Mouse (Mus musculus) inflammation-experienced regulatory T-cells, adult 16 weeks (primary cell): ENCODE data around the gene Rab40c. TPM values are rescaled to one million over a fixed set of nuclear protein-coding genes. Genes with fewer than 3 reads are reported as not detected.

Experiments used
- polyA plus RNA-seq: library from polyadenylated mRNA; unstranded; fragments of 100-300 nt; shearing (Covaris generic); gene quantifications from one replicate; pipeline ENCODE4 v1.2.1, GENCODE M21; 2017

Gene Rab40c
- polyA plus RNA-seq = 9.1 TPM

DNA sequence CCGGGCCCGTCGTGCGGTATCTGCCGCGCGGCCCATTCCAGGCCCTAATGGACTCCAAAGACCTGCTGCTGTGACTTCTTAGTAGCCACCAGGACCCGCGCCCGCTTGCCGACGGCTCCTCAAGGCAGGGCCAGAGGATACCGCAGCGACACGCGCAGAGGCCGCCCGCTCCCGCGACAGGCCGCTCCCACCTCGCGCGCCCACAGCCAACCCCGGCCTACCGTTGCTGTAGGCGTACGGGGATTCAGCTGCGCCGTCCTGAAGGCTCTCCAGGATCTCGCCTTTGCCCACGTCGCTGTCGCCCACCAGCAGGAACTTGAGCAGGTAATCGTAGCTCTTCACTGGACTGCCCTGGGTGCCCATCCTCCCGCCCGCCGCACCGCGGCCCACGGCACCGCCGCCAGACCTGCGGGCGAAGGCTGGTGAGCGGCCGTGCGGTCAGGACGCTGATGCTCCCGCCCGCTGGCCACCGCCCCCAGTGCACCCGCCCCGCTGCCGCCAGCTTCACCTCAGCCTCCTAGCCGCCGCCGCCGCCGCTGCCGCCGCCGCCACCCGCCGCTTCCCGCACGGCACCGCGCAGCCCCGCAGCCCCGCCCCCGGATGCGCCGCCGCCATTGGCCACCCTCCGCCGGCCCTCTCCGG is at the start of gene Rab40c:
Gene Rab40c (minus strand): TSS at position 584 of the 642 bp plus-strand sequence.

DNA sequence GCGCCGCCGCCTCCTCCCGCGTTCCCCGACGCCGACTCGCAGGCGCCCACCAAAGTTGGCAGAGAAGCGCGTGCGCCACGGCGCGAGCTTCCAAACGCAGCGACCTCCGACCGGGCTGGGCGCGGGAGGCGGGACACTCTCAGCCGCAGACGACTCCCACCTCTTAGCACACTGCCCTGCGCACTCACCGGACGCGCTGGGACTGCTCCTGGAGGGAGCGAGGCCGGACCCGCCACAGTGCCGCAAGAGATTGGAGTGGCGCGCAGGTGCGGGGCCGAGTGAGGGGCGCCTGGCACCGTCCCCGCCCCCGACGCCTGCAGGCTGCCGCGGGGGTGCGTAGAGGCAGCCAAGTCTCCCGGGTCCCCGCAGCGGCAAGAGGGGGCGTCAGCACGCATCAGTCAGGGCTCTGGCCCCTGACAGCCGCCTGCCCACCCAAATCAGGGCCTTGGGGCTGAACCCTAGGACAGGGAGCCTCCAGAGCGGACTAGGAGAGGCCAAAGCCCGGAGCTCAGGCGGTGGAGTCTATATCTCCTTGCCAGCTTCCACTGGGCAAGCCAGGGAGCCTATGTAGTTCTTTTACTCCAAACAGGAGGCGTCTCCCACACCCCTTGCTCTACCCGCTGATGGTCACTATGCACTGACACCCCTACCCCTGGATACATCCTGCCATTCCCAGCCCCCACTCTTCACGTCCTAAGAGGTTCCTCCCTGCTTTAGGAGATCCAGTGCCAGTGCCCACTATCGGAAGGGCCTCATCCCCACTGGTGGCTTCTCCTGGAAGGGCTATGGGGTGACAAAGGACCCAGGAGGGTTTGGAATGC is 32.5 kb upstream of the Rab40c start, which contains the start of gene A930017K11Rik:
Gene A930017K11Rik (minus strand): TSS at position 763 of the 821 bp plus-strand sequence.

DNA sequence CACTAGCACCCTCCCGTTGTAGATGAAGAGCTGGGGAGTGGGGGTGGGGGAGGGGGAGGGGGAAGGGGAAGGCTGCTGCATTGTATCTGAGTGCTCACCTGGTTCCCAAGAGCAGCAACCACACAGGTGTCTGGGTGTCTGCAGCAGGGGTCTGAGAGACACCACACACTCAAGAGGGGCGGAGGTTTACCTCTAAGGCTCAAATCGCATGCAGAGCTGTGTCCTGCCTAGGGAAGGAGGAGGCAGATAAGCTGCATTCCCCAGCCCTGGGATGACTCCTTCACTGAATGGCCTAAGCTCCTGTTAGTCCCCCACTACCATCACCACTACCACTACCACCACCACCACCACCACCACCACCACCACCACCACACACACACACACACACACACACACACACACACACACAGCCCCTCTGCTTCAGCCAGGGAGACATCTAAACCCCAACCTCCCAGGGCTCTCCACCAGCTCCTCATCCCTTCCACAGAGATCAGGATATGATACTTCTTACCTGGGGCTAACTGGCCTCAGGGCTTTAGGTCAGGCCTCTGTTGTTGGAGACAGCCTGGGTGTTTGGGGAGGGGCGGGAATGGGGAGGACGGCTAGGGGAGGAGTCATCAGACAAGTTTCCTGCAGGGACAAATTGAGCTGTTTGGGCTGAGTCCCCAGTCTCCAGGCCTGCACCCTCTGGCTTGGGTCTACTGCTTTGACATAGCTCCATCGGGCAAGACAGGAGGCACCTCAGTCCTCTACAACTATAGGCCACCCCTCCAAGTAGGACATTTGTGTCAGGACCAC is 25.0 kb upstream of the Rab40c start, which contains the start of the genes Pigq and Nhlrc4:
Gene Pigq (minus strand): TSS at position 571 of the 798 bp plus-strand sequence.
Gene Nhlrc4 (minus strand): TSS at position 596 of the 798 bp plus-strand sequence.

DNA sequence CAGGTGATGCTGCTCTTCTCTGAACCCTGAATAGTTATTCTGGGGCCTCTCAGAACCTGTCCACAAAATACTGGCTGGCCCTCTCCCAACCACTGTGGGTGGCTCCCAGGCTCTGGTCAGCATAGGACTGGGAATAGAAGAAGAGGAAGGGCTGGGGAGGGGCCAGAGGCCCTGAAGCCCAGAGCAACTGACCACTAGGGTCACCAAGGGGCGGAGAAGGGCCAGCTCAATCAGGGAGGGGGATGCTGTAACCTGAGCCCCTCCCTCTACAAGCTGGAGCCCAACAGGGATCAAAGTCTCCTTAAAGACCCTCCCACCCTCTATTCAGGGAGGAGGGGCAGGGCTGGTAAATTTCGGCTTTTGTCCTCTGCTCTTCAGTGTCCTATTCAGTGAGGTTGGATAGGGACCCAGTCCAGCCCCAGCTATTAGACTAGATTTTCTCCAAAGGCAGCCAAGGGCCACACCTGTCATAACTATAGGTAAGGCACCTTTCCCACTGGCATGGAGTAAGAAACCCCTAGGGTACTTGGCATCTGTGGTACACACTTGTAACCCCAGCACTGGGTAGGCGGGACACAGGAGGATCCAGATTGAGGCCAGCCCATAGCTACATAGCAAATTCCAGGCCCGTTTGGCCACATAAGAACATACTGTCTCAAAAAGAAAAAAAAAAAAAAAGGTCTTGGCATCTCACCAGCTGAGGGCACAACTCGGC is 39.2 kb downstream of the Rab40c start, which contains the start of gene Wfikkn1:
Gene Wfikkn1 (minus strand): TSS at position 663 of the 715 bp plus-strand sequence.

DNA sequence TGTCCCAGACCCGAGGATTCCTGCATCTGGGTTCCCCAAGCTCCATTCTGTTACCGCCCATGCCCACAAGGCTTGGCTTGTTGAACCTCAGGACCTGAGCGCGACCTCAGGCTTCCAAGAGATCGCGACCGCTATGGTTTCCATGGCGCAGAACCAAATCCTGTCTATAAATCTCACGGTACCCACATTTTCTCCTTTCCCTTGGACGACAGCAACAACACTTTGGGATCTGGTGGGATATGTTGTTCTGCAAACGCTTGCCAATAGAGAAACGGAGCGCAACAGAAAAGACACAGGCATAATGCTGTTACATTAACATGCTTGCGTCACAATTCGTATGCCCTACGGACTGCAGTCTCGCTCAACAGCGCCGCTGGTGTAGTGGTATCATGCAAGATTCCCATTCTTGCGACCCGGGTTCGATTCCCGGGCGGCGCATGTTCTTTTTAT is 44.8 kb downstream of the Rab40c start, which contains the start of gene Mettl26:
Gene Mettl26 (plus strand): TSS at position 354 of the 450 bp plus-strand sequence.

DNA sequence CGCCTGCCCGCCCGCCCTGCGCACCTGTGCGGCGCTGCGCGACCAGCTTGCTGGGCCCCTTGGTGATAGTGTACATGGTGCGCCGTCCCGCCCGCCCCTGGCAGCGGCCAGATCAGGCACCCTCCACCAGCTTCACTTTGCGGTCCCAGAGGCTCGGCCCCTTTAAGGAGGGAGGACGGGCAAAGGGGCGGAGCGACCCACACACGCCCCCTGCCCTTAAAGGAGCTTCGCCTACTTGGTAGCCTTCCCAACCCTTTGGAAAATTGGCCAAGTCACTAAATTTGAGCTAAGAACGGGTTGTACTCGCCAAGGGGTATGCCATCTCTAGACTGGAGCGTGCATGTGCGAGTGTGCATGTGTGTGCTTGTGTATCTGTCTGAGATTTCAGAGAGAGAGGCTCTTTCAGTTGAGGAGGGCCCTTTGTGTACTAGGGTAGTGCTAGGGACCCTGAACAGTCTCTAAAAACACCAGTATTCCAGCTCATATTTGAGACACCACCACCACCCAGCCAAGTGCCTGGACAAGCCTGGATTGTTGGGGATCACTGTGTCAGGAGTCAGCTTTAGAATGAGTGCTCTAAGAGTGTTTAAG is 50.8 kb downstream of the Rab40c start, which contains the start of gene Mcrip2:
Gene Mcrip2 (minus strand): TSS at position 164 of the 591 bp plus-strand sequence.

DNA sequence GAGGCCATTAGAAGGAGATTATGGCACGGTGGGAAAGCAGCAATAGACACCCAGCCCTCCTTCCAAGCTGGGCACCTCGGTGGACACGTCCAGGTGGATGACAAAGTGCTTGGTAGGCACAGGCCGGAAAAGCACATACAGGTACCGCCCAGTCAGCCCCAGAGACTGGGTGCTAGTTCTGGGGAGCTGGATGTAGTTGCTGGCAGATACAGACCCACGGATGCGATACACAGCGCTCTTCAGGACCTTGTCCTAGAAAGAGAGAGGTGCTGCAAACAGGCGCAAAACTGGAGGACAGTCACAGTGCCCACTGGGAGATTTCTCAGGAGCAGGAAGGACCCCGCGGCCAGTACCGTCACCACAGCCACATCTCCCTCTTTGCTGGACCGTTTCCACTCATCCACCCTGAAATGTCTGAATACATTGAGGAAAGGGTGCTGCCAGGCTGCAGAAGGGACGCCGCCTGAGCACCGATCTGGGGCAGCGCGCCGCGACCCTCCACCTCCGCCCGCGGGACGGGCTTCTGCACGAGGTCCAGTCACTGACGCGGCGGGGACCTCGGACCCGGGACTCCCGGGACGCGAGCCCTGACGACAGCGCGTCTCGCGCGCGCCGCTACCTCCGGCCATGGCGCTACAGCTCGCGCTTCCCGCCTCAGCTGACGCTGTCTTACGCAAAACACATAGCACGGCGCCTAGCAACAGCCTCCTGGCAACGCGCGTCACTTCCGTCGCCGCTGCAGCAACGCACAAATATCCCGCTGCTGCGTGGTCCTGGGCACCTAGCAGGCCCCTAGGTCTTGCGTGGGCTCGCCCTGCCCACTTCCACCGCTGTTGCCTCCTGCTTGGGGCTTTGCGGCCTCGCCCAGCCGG is 58.5 kb downstream of the Rab40c start, which contains the start of gene Wdr90:
Gene Wdr90 (minus strand): TSS at position 670 of the 872 bp plus-strand sequence.

DNA sequence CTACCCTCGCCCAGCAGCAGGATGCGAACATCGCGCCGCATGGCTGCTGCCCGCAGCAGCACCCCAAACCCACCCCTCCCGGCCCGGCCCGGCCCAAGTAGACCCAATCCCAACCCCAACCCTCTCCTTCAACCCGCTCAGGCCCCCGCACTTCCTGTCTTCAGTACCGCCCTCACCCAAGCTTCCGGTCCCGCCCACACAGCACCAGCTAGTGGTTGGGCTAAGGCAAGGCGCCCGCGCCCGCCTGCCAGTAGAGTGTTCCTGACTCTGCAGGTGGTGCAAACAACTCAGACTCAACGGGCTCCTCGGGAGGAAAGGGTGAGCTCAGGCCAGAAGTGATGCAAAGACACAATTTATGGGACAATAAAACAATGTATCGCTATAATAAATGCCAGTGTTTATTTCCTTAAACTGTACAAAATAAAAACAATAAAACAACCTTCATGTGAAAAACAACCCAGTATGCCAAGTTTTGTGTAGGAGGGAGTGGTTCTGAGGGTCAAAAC is 75.1 kb downstream of the Rab40c start, which contains the start of gene Rhot2:
Gene Rhot2 (minus strand): TSS at position 456 of the 506 bp plus-strand sequence.

DNA sequence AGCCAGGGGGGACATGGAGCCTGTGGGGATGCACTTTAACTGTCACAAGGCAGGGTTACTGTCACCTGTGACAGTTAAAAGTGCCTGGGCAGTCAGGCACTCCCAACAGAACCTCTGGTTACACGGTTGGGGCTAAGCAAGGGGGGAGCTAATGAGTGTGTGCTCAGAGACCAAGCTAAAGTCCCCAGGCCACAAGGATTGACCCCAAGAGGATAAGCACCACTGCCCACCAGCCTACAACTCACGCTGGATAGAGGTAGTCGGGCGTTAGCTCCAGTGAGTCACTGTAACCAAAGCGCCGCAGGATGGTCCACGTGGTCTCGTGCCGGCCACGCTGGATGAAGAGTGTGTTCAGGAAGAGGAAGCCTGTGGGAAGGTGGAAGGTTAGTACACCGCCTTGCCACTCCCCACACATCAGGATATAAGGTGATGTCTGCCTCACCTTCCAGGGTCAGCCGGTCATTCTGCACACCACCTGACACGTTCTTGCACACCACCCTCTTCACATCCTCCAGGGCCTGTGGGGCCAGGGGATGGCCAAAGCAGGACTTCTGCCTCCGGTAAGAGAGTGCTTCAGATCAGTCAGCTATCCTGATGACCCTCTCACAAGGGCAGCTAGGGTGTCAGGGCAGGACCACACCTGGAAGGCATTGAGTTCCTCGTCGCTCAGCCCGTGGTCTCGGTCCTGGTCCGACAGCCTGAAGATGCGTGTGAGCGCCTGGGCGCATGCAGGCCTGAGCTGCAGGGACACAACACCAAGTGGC is 78.2 kb downstream of the Rab40c start, which contains the start of gene Gm20683:
Gene Gm20683 (minus strand): TSS at position 647 of the 764 bp plus-strand sequence.

DNA sequence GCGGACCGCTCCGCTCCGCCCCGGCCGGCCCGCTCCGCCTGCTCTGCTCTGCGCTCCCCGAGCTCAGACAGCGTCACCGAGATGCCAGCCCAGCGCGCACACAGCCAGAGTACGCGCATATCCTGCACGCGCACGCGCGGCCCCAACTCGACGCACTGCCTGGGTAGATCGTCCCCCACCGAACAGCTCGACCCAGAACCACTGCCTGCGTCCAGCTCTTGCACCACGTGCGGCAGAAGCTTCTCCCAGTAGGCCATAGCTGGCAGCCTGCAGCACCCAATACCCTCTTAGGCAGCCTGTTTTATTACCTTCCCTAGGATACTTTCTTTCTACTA is 82.5 kb downstream of the Rab40c start, which contains the start of gene Rhbdl1:
Gene Rhbdl1 (minus strand): TSS at position 220 of the 335 bp plus-strand sequence.

DNA sequence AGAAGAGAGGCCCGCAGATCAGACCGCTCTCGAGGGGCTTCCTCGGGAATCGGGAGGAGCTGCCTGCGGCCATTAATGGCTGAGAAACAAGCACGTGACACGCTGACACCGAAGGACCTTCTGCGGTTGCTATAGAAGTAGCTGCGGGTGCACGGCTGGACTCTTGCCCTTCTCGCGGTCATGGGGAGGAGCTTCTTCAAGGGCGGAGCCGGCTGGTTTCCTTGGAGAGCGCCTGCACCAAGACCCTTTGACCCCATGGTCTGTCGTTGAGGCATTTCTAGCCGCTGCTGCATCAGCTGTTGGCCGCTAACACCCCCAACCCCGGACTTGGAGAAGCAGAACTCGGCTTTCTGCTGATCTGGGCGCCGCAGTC is 86.2 kb downstream of the Rab40c start, which contains the start of gene Stub1:
Gene Stub1 (minus strand): TSS at position 114 of the 373 bp plus-strand sequence.

Other genes with a start within 250 kb of the Rab40c start
- not detected for gene Gng13, start 202.6 kb downstream of the Rab40c start, polyA plus RNA-seq
- gene Chtf18, start 192.3 kb downstream of the Rab40c start, polyA plus RNA-seq = 7.4 TPM
- gene Rpusd1, start 192.1 kb downstream of the Rab40c start, polyA plus RNA-seq = 18.0 TPM
- gene Mslnl, start 183.7 kb downstream of the Rab40c start, polyA plus RNA-seq = not detected
- gene Msln, start 165.3 kb downstream of the Rab40c start, polyA plus RNA-seq = not detected
- 32.2 TPM for gene Narfl, start 146.0 kb downstream of the Rab40c start, polyA plus RNA-seq
- 59.1 TPM for gene Haghl, start 134.1 kb downstream of the Rab40c start, polyA plus RNA-seq
- gene Ccdc78, start 133.1 kb downstream of the Rab40c start, polyA plus RNA-seq = 0.35 TPM
- 247 TPM for gene Fam173a, start 126.8 kb downstream of the Rab40c start, polyA plus RNA-seq
- gene AC134908.4, start 124.1 kb downstream of the Rab40c start, polyA plus RNA-seq = not detected
- gene Metrn, start 122.6 kb downstream of the Rab40c start, polyA plus RNA-seq = 15.2 TPM
- not detected for gene Fbxl16, start 110.6 kb downstream of the Rab40c start, polyA plus RNA-seq
- gene Wdr24, start 96.1 kb downstream of the Rab40c start, polyA plus RNA-seq = 54.5 TPM
- 46.5 TPM for gene Jmjd8, start 90.9 kb downstream of the Rab40c start, polyA plus RNA-seq
- gene Stub1, start 86.3 kb downstream of the Rab40c start, polyA plus RNA-seq = 123 TPM
- 0.80 TPM for gene Rhbdl1, start 82.4 kb downstream of the Rab40c start, polyA plus RNA-seq
- gene Gm20683, start 78.0 kb downstream of the Rab40c start, polyA plus RNA-seq = 0.59 TPM
- 49.6 TPM for gene Rhot2, start 74.9 kb downstream of the Rab40c start, polyA plus RNA-seq
- 9.9 TPM for gene Wdr90, start 58.2 kb downstream of the Rab40c start, polyA plus RNA-seq
- gene Mcrip2, start 51.0 kb downstream of the Rab40c start, polyA plus RNA-seq = 6.3 TPM
- 103 TPM for gene Mettl26, start 44.7 kb downstream of the Rab40c start, polyA plus RNA-seq
- 1.0 TPM for gene Wfikkn1, start 38.9 kb downstream of the Rab40c start, polyA plus RNA-seq
- 76.3 TPM for gene Pigq, start 25.2 kb upstream of the Rab40c start, polyA plus RNA-seq
- gene Nhlrc4, start 25.2 kb upstream of the Rab40c start, polyA plus RNA-seq = not detected
- not detected for gene A930017K11Rik, start 32.8 kb upstream of the Rab40c start, polyA plus RNA-seq
- gene Capn15, start 66.1 kb upstream of the Rab40c start, polyA plus RNA-seq = 27.9 TPM
- 2.0 TPM for gene Rab11fip3, start 149.8 kb upstream of the Rab40c start, polyA plus RNA-seq
- 37.0 TPM for gene Decr2, start 170.6 kb upstream of the Rab40c start, polyA plus RNA-seq
- 1.2 TPM for gene Nme4, start 175.9 kb upstream of the Rab40c start, polyA plus RNA-seq
- gene Tmem8, start 193.6 kb upstream of the Rab40c start, polyA plus RNA-seq = 6.5 TPM
- gene Mrpl28, start 203.8 kb upstream of the Rab40c start, polyA plus RNA-seq = 88.5 TPM
- 6.9 TPM for gene Axin1, start 219.0 kb upstream of the Rab40c start, polyA plus RNA-seq